ENCODE assay signal across 8 mouse cellular contexts in the genomic region with DNA sequence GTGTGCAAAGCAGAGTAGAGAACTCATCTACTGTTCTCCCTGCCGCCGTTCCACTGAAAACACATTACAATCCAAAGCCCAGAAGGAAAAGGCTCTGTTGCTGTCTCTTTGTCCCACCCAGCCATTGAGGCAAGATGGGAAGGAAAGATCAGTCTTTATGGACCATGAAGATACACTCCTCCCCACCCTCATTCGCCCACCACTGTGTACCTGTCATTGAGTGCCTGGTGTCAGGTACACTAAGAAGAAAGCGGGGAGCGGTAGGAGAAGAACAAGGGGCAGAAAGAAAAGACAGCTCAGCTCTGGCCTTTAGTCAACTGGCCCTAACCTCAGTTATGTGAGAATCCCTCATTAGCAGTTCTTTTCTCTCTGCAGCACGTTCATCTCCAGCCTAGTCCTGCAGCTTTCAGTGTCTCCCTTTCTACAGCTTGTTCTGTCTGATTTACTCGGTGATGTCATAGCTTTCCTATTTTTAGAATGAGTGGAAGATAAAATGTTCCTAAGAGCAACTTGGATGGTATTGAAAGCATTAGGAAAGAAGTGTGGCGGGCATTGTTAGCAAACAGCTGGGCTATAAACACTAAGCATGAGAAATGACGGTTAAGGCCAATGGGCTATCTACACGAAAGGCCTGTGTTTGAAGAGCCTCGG.
DNase-seq lines count a peak whose midpoint lies in the region; ATAC-seq and TF ChIP-seq lines count a peak whose summit lies in the region.
"Had no signal": no experiment of that assay in that cellular context is flagged by ENCODE, and none has a peak within 500 bp of the region (broad histone marks: within the 10 kb centered on the region; RNA-seq: fewer than 3 reads in every experiment).

No protein-coding gene starts in this region.

- H3K27ac ChIP-seq in midbrain, embryonic 10.5 days (replicated peaks): peak overlapping the region; percentile 65
- no peak overlapping the region for H3K27ac ChIP-seq in midbrain, embryonic 11.5 days (ENCODE audit: low read depth, low read length)
- H3K27ac ChIP-seq in intestine, embryonic 15.5 days: 0 out of 2 replicates have a peak overlapping the region, but pooled peaks have one; percentile 11
- H3K27ac ChIP-seq in thymus, adult 2 months (ENCODE audit: control insufficient read depth, insufficient read depth, low read length): no peak overlapping the region

- no peak for TF ChIP-seq CTCF in thymus, adult 2 months (IDR thresholded peaks at IDR 0.05; ENCODE audit: borderline replicate concordance, control insufficient read depth, extremely low read depth, insufficient read depth, low read length, poor library complexity)

- H3K4me1 ChIP-seq in midbrain, embryonic 10.5 days: peaks cover 40% of the 10 kb centered on the region
- H3K4me1 ChIP-seq in midbrain, embryonic 11.5 days (ENCODE audit: control insufficient read depth, insufficient read depth, low read length): no peaks in the 10 kb centered on the region
- H3K4me1 ChIP-seq in intestine, embryonic 15.5 days (replicated peaks): peaks cover 38% of the 10 kb centered on the region
- H3K4me1 ChIP-seq in thymus, adult 2 months (replicated peaks; ENCODE audit: control insufficient read depth, insufficient read depth, low read length): no peaks in the 10 kb centered on the region

- H3K9me3 ChIP-seq in midbrain, embryonic 10.5 days (replicated peaks): no peaks in the 10 kb centered on the region
- no peaks in the 10 kb centered on the region for H3K9me3 ChIP-seq in midbrain, embryonic 11.5 days (ENCODE audit: control insufficient read depth, low read length)
- H3K9me3 ChIP-seq in intestine, embryonic 15.5 days: no peaks in the 10 kb centered on the region

- no peak overlapping the region for H3K4me2 ChIP-seq in midbrain, embryonic 11.5 days
- no peak overlapping the region for H3K4me2 ChIP-seq in intestine, embryonic 15.5 days (replicated peaks)

- WGBS in midbrain, embryonic 10.5 days: 84% methylated on average over 11 of the region's 11 CpGs
- 83% methylated on average over 11 of the region's 11 CpGs for WGBS in midbrain, embryonic 11.5 days
- 62% methylated on average over 11 of the region's 11 CpGs for WGBS in intestine, embryonic 15.5 days
- 96% methylated on average over 11 of the region's 11 CpGs for WGBS in thymus, adult 2 months

- H3K9ac ChIP-seq in midbrain, embryonic 11.5 days (ENCODE audit: low read length): no peak overlapping the region
- H3K9ac ChIP-seq in intestine, embryonic 15.5 days: no peak overlapping the region

- H3K36me3 ChIP-seq in midbrain, embryonic 10.5 days: no peaks in the 10 kb centered on the region
- no peaks in the 10 kb centered on the region for H3K36me3 ChIP-seq in midbrain, embryonic 11.5 days (ENCODE audit: control insufficient read depth, insufficient read depth, low read length)
- H3K36me3 ChIP-seq in intestine, embryonic 15.5 days: no peaks in the 10 kb centered on the region
- H3K36me3 ChIP-seq in thymus, adult 2 months (ENCODE audit: control insufficient read depth, insufficient read depth, low read length): no peaks in the 10 kb centered on the region

- no peak for DNase-seq in midbrain, embryonic 10.5 days (ENCODE audit: low spot score)
- no peak for DNase-seq in midbrain, embryonic 11.5 days (ENCODE audit: low spot score, missing footprints)
- peak; percentile 73 for DNase-seq in heart, adult 8-10 months (ENCODE audit: low spot score)
- no peak for DNase-seq in thymus, adult 2 months
- DNase-seq in adrenal gland, postnatal 25 days: no peak
- DNase-seq in B cell, adult 2 months: no peak
- DNase-seq: gastrocnemius, postnatal 25 days had no signal

- no peak overlapping the region for H3K4me3 ChIP-seq in midbrain, embryonic 10.5 days
- H3K4me3 ChIP-seq in midbrain, embryonic 11.5 days (ENCODE audit: low read depth, low read length): no peak overlapping the region
- no peak overlapping the region for H3K4me3 ChIP-seq in intestine, embryonic 15.5 days (replicated peaks)
- no peak overlapping the region for H3K4me3 ChIP-seq in thymus, adult 2 months (ENCODE audit: control insufficient read depth, insufficient read depth, low read length)

- no peak for TF ChIP-seq POLR2A in thymus, adult 2 months (IDR thresholded peaks at IDR 0.05; ENCODE audit: control insufficient read depth, extremely low read depth, insufficient read depth, low read length, poor library complexity)

- no peaks in the 10 kb centered on the region for H3K27me3 ChIP-seq in midbrain, embryonic 10.5 days (ENCODE audit: low read depth, poor library complexity, severe bottlenecking)
- H3K27me3 ChIP-seq in midbrain, embryonic 11.5 days (ENCODE audit: control insufficient read depth, insufficient read depth, low read length): no peaks in the 10 kb centered on the region
- H3K27me3 ChIP-seq in intestine, embryonic 15.5 days (replicated peaks): no peaks in the 10 kb centered on the region
- H3K27me3 ChIP-seq in thymus, adult 2 months (ENCODE audit: control insufficient read depth, insufficient read depth, low read length): no peaks in the 10 kb centered on the region

- ATAC-seq in midbrain, embryonic 11.5 days (ENCODE audit: low FRiP score): no peak
- no peak for ATAC-seq in intestine, embryonic 15.5 days

Comparison
In these comparisons a context has a peak if more than half of its experiments do, and no peak if none do; other contexts are left out.
1. H3K27ac ChIP-seq: peak in midbrain, embryonic 10.5 days (single experiment) and intestine, embryonic 15.5 days (single experiment); none in midbrain, embryonic 11.5 days (single experiment) and thymus, adult 2 months (single experiment).